Mouse (Mus musculus): Measurements from ENCODE around the gene Ctdsp1. TPM values are rescaled to one million over a fixed set of nuclear protein-coding genes. Genes with fewer than 3 reads are reported as not detected.
A peak's percentile ranks its signal among the peaks of the same experiment; 100 is the strongest.

Ctdsp1 gene
- polyA plus RNA-seq, 1 experiment: 114 TPM

GRCm38 (mm10) chr1:74434596-74434995 lies 43.3 kb downstream of the Ctdsp1 start:
- DNase-seq (ENCODE audit: low read depth, low spot score): peak; percentile 92
- WGBS: 14% methylated on average over 5 of the region's 5 CpGs

- WGBS: 30% methylated on average over 6 of the region's 6 CpGs
- peak; percentile 83 for DNase-seq (ENCODE audit: low read depth, low spot score)
These were observed 44.3 kb downstream of the Ctdsp1 start for GRCm38 (mm10) chr1:74435563-74435962.

GRCm38 (mm10) chr1:74437702-74438427 lies 46.6 kb downstream of the Ctdsp1 start:
- 35% methylated on average over 8 of the region's 8 CpGs for WGBS
- DNase-seq (ENCODE audit: low read depth, low spot score): peak; percentile 78

- WGBS: 85% methylated on average over 19 of the region's 19 CpGs
- DNase-seq (ENCODE audit: low read depth, low spot score): no peak
These were observed 48.0 kb downstream of the Ctdsp1 start for GRCm38 (mm10) chr1:74439166-74439876.

- WGBS: 98% methylated on average over 2 of the region's 2 CpGs
- no peak for DNase-seq (ENCODE audit: low read depth, low spot score)
These were observed 53.2 kb downstream of the Ctdsp1 start for GRCm38 (mm10) chr1:74444538-74444937.

Other genes with a start within 250 kb of the Ctdsp1 start
- gene Cxcr2, start 237.5 kb upstream of the Ctdsp1 start, polyA plus RNA-seq (2012; rRNA removed): 0.33 and 0.64 TPM in 2 replicates
- gene Cxcr1, start 196.9 kb upstream of the Ctdsp1 start, polyA plus RNA-seq (2012; rRNA removed): not detected in 2 replicates
- 188 and 228 TPM in 2 replicates for gene Arpc2, start 155.4 kb upstream of the Ctdsp1 start, polyA plus RNA-seq (2012; rRNA removed)
- 2.2 and 3.6 TPM in 2 replicates for gene Gpbar1, start 113.0 kb upstream of the Ctdsp1 start, polyA plus RNA-seq (2012; rRNA removed)
- 120 and 124 TPM in 2 replicates for gene Aamp, start 106.8 kb upstream of the Ctdsp1 start, polyA plus RNA-seq (2012; rRNA removed)
- gene Pnkd, start 106.6 kb upstream of the Ctdsp1 start, polyA plus RNA-seq (2012; rRNA removed): 53.4 and 61.2 TPM in 2 replicates
- gene Tmbim1, start 85.9 kb upstream of the Ctdsp1 start, polyA plus RNA-seq (2012; rRNA removed): 167 and 361 TPM in 2 replicates
- 0.24 and 0.29 TPM in 2 replicates for gene Catip, start 29.4 kb upstream of the Ctdsp1 start, polyA plus RNA-seq (2012; rRNA removed)
- 16.0 and 20.0 TPM in 2 replicates for gene Slc11a1, start 16.3 kb upstream of the Ctdsp1 start, polyA plus RNA-seq (2012; rRNA removed)
- gene Vil1, start 17.9 kb downstream of the Ctdsp1 start, polyA plus RNA-seq (2012; rRNA removed): 464 and 1,049 TPM in 2 replicates
- gene Cnot9, start 114.5 kb downstream of the Ctdsp1 start, polyA plus RNA-seq (2012; rRNA removed): 25.5 and 35.7 TPM in 2 replicates
- gene Plcd4, start 151.4 kb downstream of the Ctdsp1 start, polyA plus RNA-seq (2012; rRNA removed): 0.11 TPM in 2 replicates
- 2.6 and 4.0 TPM in 2 replicates for gene Usp37, start 152.8 kb downstream of the Ctdsp1 start, polyA plus RNA-seq (2012; rRNA removed)
- gene Zfp142, start 196.7 kb downstream of the Ctdsp1 start, polyA plus RNA-seq (2012; rRNA removed): 5.3 and 7.4 TPM in 2 replicates
- gene Bcs1l, start 196.8 kb downstream of the Ctdsp1 start, polyA plus RNA-seq (2012; rRNA removed): 16.3 and 18.5 TPM in 2 replicates
- gene Rnf25, start 209.9 kb downstream of the Ctdsp1 start, polyA plus RNA-seq (2012; rRNA removed): 40.2 and 52.1 TPM in 2 replicates
- gene Stk36, start 209.9 kb downstream of the Ctdsp1 start, polyA plus RNA-seq (2012; rRNA removed): 0.61 and 0.63 TPM in 2 replicates